Mouse (Mus musculus) left cerebral cortex, adult 11 months (tissue): ENCODE results near the gene Elmsan1.

ENCODE experiments used
- DNase-seq: peaks from one replicate; pipeline ENCODE4 v3.0.0; 2022; ENCODE audit warnings: low spot score

Elmsan1 gene

DNA sequence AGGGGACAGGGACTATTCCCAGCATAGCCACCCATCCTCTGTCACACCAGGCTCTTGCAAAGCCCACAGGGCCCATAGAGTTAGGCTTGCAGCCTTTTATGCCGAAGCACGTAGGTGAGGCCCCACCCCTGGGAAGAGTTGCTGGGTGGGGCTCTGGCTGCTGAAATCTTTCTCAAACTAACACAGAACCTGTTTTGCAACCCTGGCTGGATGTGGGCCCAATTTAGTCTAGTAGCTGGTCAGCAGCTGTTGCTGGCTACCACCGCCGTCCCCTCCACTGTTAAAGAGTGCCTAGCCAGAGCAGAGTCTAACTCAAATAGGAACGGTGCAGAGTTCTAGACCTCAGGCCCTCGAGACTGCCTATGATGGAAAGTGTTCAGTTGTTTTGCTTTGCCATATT, 43.8 kb downstream of the Elmsan1 start:
- no peak for DNase-seq

DNA sequence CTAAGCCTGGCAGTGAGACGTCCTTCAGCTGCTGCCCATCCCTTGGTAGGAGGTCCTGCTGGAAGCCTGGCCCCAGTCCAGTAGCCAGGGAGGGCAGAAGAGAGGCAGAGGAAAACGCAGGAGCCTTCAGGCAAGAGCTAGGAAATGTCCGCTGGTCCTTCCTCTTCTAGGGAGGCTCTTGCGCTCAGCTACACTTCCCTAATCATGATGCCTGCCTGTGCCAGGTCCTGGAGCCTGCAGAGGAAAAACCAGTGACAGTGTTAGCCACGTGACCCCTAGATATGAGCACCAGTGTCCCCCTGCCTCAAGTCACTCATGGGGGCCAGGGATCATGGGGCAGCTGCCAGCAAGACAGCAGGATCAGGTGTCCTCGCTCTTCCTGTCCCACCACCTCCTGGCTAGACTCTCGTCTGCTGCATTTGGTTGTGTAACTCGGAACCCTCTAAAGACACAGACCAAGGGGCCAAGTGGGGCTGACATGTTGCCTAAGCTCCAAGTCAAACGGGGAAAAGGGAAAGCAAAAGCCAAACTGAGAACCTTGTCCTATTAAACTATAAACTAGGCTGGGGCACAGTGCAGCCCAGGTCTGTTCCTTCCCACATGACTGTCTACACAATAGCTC, 44.4 kb downstream of the Elmsan1 start:
- no peak for DNase-seq

GRCm38 (mm10) chr12:84173309-84173915, 45.3 kb downstream of the Elmsan1 start:
- DNase-seq: no peak

DNA sequence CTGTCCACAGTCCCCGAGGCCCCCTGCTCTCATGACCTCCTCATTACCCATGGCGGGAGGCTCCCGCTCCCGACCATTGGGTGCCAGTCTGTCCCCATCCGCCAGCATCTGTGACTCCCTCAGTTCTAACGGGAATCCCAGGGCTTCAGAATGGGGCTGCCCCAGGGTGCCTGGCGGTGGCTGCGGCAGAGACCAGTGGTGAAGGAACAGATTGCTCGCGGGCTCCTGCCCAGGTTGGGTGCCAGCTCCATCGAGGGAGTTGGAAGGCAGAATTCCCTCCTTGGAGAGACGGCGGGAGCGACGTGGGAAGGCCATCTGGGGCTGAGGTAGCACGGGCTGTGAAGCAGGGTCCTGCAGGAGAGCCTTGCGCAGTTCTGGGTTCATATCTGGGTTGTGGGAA, 45.8 kb downstream of the Elmsan1 start:
- DNase-seq: no peak

- no peak for DNase-seq
These were observed 46.5 kb downstream of the Elmsan1 start for GRCm38 (mm10) chr12:84172216-84172615.

DNA sequence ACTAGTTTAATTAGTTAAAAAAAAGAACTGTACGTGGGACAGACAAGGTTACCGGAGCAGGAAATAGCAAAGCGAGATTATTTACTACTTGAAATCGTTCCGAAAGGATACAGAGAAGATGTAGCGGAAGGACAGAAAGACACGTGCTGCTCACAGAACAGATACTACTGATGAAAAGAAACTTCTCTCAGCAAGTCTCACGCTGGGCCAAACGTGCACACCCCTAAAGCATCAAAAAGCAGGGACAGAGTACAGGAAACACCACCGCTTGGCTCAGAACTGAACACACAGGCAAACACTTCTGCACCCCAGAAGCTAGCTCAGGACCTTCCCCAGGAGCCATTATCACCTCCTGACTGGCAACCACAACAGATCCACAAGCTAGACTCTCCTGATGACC, 48.1 kb downstream of the Elmsan1 start:
- no peak for DNase-seq

GRCm38 (mm10) chr12:84165631-84166373, 52.9 kb downstream of the Elmsan1 start:
- DNase-seq: no peak

GRCm38 (mm10) chr12:84163586-84164110, 55.0 kb downstream of the Elmsan1 start:
- DNase-seq: no peak

GRCm38 (mm10) chr12:84163133-84163532, 55.5 kb downstream of the Elmsan1 start:
- no peak for DNase-seq

DNA sequence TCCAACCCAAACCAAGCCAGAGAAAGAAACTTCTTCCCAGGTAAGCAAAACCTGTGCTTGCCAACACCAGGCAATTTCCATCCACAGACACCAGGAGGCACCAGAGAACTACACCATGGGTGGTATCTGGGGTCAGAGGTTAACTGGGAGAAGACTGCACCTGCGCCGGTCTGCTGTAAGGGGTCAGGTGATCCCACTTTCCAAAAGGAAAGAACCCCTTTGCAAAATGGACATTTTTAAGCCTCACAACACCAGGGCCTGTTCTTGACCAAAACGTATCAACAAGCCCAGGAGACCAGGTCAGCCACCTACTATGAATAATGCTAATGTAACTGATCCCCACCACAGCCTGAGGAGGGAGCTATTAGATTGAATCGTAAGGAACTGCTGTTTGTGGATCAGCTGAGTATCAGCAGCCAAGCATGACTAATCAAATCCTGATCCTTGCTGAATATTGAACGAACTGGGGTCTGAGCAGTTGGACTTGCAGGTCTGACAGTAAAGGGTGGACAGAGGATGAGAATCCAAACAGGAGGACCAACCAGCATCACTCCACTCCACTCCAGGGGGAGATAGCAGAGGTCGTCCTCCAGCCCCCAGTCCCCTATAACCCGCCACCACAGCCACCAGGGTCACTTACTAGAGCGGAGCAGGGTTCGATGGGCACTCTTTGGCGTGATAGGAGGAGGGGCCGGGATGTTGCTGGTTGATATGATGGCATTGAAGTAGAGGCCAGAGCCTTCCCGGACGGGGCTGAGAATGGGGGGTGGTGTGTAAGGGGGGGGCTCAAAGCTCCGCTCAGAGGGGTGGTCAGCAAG, 56.9 kb downstream of the Elmsan1 start:
- no peak for DNase-seq

DNA sequence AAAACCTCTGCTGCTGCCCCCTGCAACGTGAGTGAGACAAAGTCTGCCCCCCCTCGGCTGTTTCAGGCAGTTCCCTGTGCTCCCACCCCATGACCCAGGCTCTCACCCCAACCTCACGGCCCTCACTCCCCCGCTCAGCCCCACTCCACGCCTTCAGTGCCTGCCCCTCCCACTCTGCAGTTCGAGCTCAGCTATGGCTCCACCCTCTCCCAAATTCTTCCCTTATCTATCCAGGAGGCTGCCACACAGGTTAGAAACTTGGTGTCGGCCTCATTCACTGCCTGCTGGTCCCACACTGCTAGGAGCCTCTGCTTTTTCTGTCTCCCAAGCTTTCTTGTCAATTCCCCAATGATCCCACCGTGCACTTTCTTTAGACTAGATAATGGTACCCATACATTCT, 57.6 kb downstream of the Elmsan1 start:
- no peak for DNase-seq

GRCm38 (mm10) chr12:84160491-84160890, 58.2 kb downstream of the Elmsan1 start:
- DNase-seq: no peak

GRCm38 (mm10) chr12:84158156-84158555, 60.5 kb downstream of the Elmsan1 start:
- DNase-seq: no peak

GRCm38 (mm10) chr12:84156210-84156609, 62.5 kb downstream of the Elmsan1 start:
- no peak for DNase-seq

GRCm38 (mm10) chr12:84155523-84155871, 63.2 kb downstream of the Elmsan1 start:
- no peak for DNase-seq

- no peak for DNase-seq
These were observed 63.7 kb downstream of the Elmsan1 start for GRCm38 (mm10) chr12:84154786-84155522.

DNA sequence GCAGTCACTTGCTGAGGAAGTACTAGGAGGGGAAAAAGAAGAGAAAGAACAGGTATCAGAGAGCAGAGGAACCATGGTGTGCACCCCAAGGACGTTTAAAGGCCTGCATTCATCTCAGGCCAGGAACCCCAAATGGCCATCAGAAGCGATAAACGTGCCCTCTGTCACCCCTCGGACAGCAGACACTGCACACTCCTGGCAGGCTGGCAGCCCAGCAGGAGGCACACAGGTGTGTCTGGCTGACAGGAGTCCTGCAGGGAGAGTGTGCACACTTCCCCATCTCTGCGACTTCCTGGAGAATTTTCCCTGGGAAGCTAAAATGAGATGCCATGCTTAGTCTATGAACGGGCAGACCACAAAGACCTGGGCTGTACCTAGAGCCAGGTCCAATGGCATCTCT, 65.3 kb downstream of the Elmsan1 start:
- DNase-seq: no peak

GRCm38 (mm10) chr12:84152352-84153190, 66.1 kb downstream of the Elmsan1 start:
- no peak for DNase-seq

DNA sequence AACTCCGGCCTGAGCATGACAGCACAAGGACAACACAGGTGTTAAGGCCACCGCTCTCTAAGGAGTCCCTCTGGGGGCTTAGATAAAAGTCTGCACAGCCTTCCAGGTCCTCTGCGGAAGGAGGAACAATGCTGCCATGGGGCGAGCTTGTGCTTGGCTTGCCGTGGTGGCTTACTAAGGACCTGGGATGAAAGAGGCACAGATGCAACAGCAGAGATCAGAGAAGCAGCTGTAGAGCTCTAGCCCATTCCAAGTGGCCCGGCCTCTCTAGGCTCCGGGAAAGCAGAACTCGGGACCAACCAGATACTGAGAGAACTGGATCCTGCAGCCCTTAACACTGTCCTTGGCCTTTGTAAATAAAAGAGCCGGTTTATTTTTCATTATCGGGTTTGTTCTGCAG, 66.8 kb downstream of the Elmsan1 start:
- DNase-seq: no peak

DNA sequence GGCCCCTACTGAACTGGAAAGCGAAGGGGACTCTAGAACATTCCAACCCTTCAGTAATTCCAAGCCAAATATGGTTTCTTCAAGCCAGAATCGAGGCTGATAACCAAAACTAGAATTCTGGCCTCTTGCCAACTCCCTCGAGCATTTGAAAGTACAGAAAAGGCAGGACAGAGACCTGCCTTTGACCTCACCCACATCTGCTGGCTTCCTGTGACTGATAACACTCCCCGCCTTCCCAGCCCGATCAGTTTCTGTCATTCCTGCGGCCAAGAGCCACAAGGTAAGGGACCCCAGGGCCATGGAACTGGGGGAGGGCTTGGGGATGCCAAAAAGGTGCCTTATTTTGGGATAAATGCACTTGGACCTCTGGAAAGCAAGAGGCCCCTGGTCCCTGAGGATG, 67.7 kb downstream of the Elmsan1 start:
- DNase-seq: no peak

DNA sequence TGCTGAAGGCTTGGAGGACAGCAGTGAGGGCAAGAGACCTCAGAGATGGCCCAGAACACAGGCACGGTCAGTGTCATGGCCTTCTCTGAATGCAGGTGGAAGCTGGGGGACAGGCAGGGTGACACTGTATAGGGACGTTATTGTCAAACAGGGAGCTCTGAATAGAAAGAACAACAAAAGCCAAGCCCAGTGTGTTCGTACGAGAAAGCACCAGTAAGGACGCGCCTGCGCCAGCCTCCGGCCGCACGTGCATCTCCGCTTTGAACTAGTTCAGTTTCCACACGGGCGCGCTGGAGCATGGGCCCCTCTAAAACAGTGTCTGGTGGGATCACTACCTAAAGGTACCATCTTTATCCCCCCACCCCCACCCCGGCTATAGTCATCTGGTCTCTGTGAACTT, 68.7 kb downstream of the Elmsan1 start:
- no peak for DNase-seq
